Mouse (Mus musculus): ENCODE measurements at regions not wholly inside any gene's neighbourhood (a gene's known extent, or its start where the extent isn't known, plus 50 kb on each side); places are given as distances from the start of the nearest gene placed in this dataset.

DNA sequence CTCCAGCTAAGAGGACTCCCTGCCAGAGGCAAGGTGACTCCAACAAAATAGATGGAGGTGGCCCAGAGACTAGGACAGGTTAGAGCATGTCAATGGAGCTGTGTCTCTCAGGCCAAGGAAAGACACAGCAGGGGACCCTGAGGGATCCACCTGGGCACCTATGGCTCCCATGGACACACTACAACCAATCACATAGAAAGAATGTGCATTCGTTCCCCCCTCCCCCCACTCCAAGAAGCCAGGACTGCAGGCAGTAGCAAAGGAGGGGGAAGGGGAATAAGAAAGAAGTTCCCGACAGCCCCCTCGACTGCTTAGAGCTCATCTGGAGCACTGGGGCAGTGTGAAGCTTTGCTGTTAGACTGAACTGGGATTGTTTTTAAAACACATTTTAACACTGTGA is 474.1 kb downstream of the Bnc2 start:
- TF ChIP-seq CTCF (IDR thresholded peaks at IDR 0.05): no peak
- no peak for TF ChIP-seq EP300 (IDR thresholded peaks at IDR 0.05)

Data from lung, postnatal 0 days (tissue).